Mouse (Mus musculus) small intestine, adult 2 months (tissue): ENCODE data around the gene Dusp10. TPM values are rescaled to one million over a fixed set of nuclear protein-coding genes. Genes with fewer than 3 reads are reported as not detected.

Experiments
- H3K27ac ChIP-seq: fragments of 200-500 bp; 2 replicates; pipeline ENCODE4 v1.5.1; 2012; ENCODE audit warnings: low read depth, low read length, control low read depth, inconsistent platforms; ENCODE audit not compliant: insufficient read depth
- H3K27me3 ChIP-seq: fragments of 200-500 bp; 2 replicates; pipeline ENCODE4 v1.6.1; 2012; ENCODE audit warnings: mild to moderate bottlenecking, moderate library complexity, low read length, inconsistent platforms; ENCODE audit not compliant: control insufficient read depth, insufficient read depth
- H3K36me3 ChIP-seq: fragments of 200-500 bp; 2 replicates; pipeline ENCODE4 v1.6.1; 2012; ENCODE audit warnings: mild to moderate bottlenecking, low read length, control low read depth, inconsistent platforms; ENCODE audit not compliant: control insufficient read depth, insufficient read depth
- H3K4me1 ChIP-seq: fragments of 200-500 bp; 2 replicates; pipeline ENCODE4 v1.6.1; 2012; ENCODE audit warnings: low read length, inconsistent platforms, mixed read lengths; ENCODE audit not compliant: control insufficient read depth, insufficient read depth, insufficient read length
- H3K4me3 ChIP-seq: fragments of 200-500 bp; 2 replicates; pipeline ENCODE4 v1.5.1; 2012; ENCODE audit warnings: low read depth, mild to moderate bottlenecking, control low read depth, inconsistent platforms, low read length, moderate library complexity
- CTCF ChIP-seq: fragments of 200-500 bp; IDR thresholded peaks from 2 replicates; pipeline ENCODE4 v1.5.1; 2012; ENCODE audit warnings: low read depth, mild to moderate bottlenecking, control low read depth, inconsistent platforms, low read length, moderate library complexity, mixed read lengths; ENCODE audit not compliant: insufficient replicate concordance, insufficient read length; ENCODE audit errors: extremely low read depth
- POLR2A ChIP-seq: fragments of 200-500 bp; IDR thresholded peaks from 2 replicates; pipeline ENCODE4 v1.6.1; 2012; ENCODE audit warnings: low read depth, mild to moderate bottlenecking, control low read depth, inconsistent platforms, low read length, moderate library complexity
- WGBS: fragments of 180-500 bp; shearing (Covaris S2); methylation state at CpG from one replicate; pipeline ENCODE4 v1.1.7; 2018; 5-methylcytosine and 5-hydroxymethylcytosine counted together
- polyA plus RNA-seq: library from polyadenylated mRNA; depleted of rRNA; stranded (reverse); fragments of >200 nt; gene quantifications from 2 replicates; pipeline ENCODE4 v1.2.3, GENCODE M21; 2012

Gene Dusp10
- polyA plus RNA-seq, 1 experiment: 26.9 TPM

- Histone ChIP-seq H3K4me1 (no peaks in the 10 kb centered on the region), H3K4me3 (no peak overlapping the region), H3K27me3 (no peaks in the 10 kb centered on the region), H3K27ac (no peak overlapping the region), H3K36me3 (no peaks in the 10 kb centered on the region)
- TF ChIP-seq CTCF: no peak
- TF ChIP-seq POLR2A: no peak
- WGBS: 41% methylated on average over 2 of the region's 2 CpGs
Observed at GRCm38 (mm10) chr1:183997207-183997606, 15.9 kb upstream of the Dusp10 start.

- no peak overlapping the region for H3K27ac ChIP-seq
- no peaks in the 10 kb centered on the region for H3K36me3 ChIP-seq
- 83% methylated on average over 2 of the region's 2 CpGs for WGBS
- TF ChIP-seq CTCF (no peak), POLR2A (no peak)
- H3K4me1 ChIP-seq: no peaks in the 10 kb centered on the region
- H3K4me3 ChIP-seq: no peak overlapping the region
- H3K27me3 ChIP-seq: no peaks in the 10 kb centered on the region
Observed at GRCm38 (mm10) chr1:184002470-184002869, 10.6 kb upstream of the Dusp10 start.

GRCm38 (mm10) chr1:184004311-184004710 is 8.8 kb upstream of the Dusp10 start:
- no peak for TF ChIP-seq CTCF
- no peak for TF ChIP-seq POLR2A
- Histone ChIP-seq H3K4me3 (no peak overlapping the region), H3K27ac (no peak overlapping the region), H3K27me3 (no peaks in the 10 kb centered on the region), H3K4me1 (no peaks in the 10 kb centered on the region), H3K36me3 (no peaks in the 10 kb centered on the region)
- WGBS: 47% methylated on average over 2 of the region's 2 CpGs

- Histone ChIP-seq H3K36me3 (no peaks in the 10 kb centered on the region), H3K4me1 (no peaks in the 10 kb centered on the region), H3K4me3 (no peak overlapping the region), H3K27ac (peak overlapping the region; percentile 9; the same call in 1 of the 2 replicates), H3K27me3 (no peaks in the 10 kb centered on the region)
- no peak for TF ChIP-seq CTCF
- no peak for TF ChIP-seq POLR2A
- 50% methylated on average over 6 of the region's 6 CpGs for WGBS
Observed at GRCm38 (mm10) chr1:184005315-184006058, 7.6 kb upstream of the Dusp10 start.

- Histone ChIP-seq H3K27ac (no peak overlapping the region), H3K27me3 (no peaks in the 10 kb centered on the region), H3K4me3 (no peak overlapping the region), H3K4me1 (no peaks in the 10 kb centered on the region), H3K36me3 (no peaks in the 10 kb centered on the region)
- TF ChIP-seq CTCF (no peak), POLR2A (no peak)
Observed at GRCm38 (mm10) chr1:184006086-184006485, 7.0 kb upstream of the Dusp10 start.

- H3K27ac ChIP-seq: no peak overlapping the region
- TF ChIP-seq CTCF (no peak), POLR2A (no peak)
- H3K4me3 ChIP-seq: no peak overlapping the region
- H3K4me1 ChIP-seq: no peaks in the 10 kb centered on the region
- 96% methylated on average over 6 of the region's 6 CpGs for WGBS
- H3K27me3 ChIP-seq: no peaks in the 10 kb centered on the region
- H3K36me3 ChIP-seq: no peaks in the 10 kb centered on the region
Observed at GRCm38 (mm10) chr1:184011311-184011710, 1.8 kb upstream of the Dusp10 start.

GRCm38 (mm10) chr1:184014091-184014490 is 989 bp downstream of the Dusp10 start:
- Histone ChIP-seq H3K36me3 (no peaks in the 10 kb centered on the region), H3K27me3 (no peaks in the 10 kb centered on the region), H3K4me3 (no peak overlapping the region), H3K4me1 (no peaks in the 10 kb centered on the region), H3K27ac (no peak overlapping the region)
- 73% methylated on average over 3 of the region's 3 CpGs for WGBS
- TF ChIP-seq POLR2A (no peak), CTCF (no peak)
